Mouse (Mus musculus) liver, adult (tissue): Measurements from ENCODE around the gene Adam21.

Source experiments
- GATA4 ChIP-seq: IDR thresholded peaks from 2 replicates; pipeline ENCODE4 v1.6.1; 2014; ENCODE audit warnings: mild to moderate bottlenecking, low read length; ENCODE audit not compliant: insufficient replicate concordance

Gene Adam21

GRCm38 (mm10) chr12:81568374-81568773 lies at the start of gene Adam21:
Gene Adam21 (minus strand): TSS chr12:81568474.
- no peak for TF ChIP-seq GATA4

- TF ChIP-seq GATA4: no peak
Observed at GRCm38 (mm10) chr12:81616980-81617379, 48.7 kb upstream of the Adam21 start.

- no peak for TF ChIP-seq GATA4
Observed at GRCm38 (mm10) chr12:81615807-81616206, 47.5 kb upstream of the Adam21 start.

- TF ChIP-seq GATA4: no peak
Observed at GRCm38 (mm10) chr12:81609445-81609844, 41.2 kb upstream of the Adam21 start.

GRCm38 (mm10) chr12:81604995-81605784 lies 36.9 kb upstream of the Adam21 start:
- no peak for TF ChIP-seq GATA4

GRCm38 (mm10) chr12:81596547-81597262 lies 28.4 kb upstream of the Adam21 start:
- TF ChIP-seq GATA4: no peak

- TF ChIP-seq GATA4: peak; percentile 26; the same call in 1 of the 2 replicates
Observed at GRCm38 (mm10) chr12:81594902-81595671, 26.8 kb upstream of the Adam21 start, which contains the start of gene Med6. Gene Med6 (minus strand): TSS chr12:81595008.

GRCm38 (mm10) chr12:81567931-81568330 lies 343 bp downstream of the Adam21 start:
- no peak for TF ChIP-seq GATA4

GRCm38 (mm10) chr12:81564173-81564572 lies 4.1 kb downstream of the Adam21 start:
- TF ChIP-seq GATA4: no peak

- no peak for TF ChIP-seq GATA4
Observed at GRCm38 (mm10) chr12:81549286-81549685, 19.0 kb downstream of the Adam21 start.

- no peak for TF ChIP-seq GATA4
Observed at GRCm38 (mm10) chr12:81547163-81547562, 21.1 kb downstream of the Adam21 start.

- TF ChIP-seq GATA4: no peak
Observed at GRCm38 (mm10) chr12:81533029-81533419, 35.2 kb downstream of the Adam21 start.

GRCm38 (mm10) chr12:81532316-81533028 lies 35.8 kb downstream of the Adam21 start, which contains the start of the genes Gm20498 and Synj2bp:
Gene Gm20498 (minus strand): TSS chr12:81532905.
Gene Synj2bp (minus strand): TSS chr12:81532911.
- no peak for TF ChIP-seq GATA4
